Mouse (Mus musculus): Measurements from ENCODE around the gene Slc22a23. TPM values are rescaled to one million over a fixed set of nuclear protein-coding genes. Genes with fewer than 3 reads are reported as not detected.

Slc22a23 gene
- polyA plus RNA-seq, 1 experiment from 2014 or later, result 7.3 TPM

- H3K9me3 ChIP-seq (replicated peaks; ENCODE audit: control insufficient read depth, low read length), result no peaks in the 10 kb centered on the region; the same call in 1 of the 2 replicates
- no peak overlapping the region for H3K4me2 ChIP-seq
- H3K4me1 ChIP-seq (ENCODE audit: control insufficient read depth, insufficient read depth, low read length), result peaks cover 4% of the 10 kb centered on the region
- H3K36me3 ChIP-seq (ENCODE audit: control insufficient read depth, insufficient read depth, low read length), result no peaks in the 10 kb centered on the region
- no peak for ATAC-seq (replicated peaks; ENCODE audit: insufficient number of reproducible peaks, low FRiP score, low TSS enrichment)
- H3K27ac ChIP-seq (ENCODE audit: low read depth, low read length), result no peak overlapping the region
- H3K9ac ChIP-seq (ENCODE audit: low read depth, low read length), result no peak overlapping the region
- no peaks in the 10 kb centered on the region for H3K27me3 ChIP-seq (ENCODE audit: control insufficient read depth, insufficient read depth, low read length)
- WGBS (ENCODE audit: insufficient replicate concordance), result 73% methylated on average over 4 of the region's 4 CpGs
- no peak overlapping the region for H3K4me3 ChIP-seq (ENCODE audit: low read depth, low read length)
Measured at GRCm38 (mm10) chr13:34313033-34313491, 31.9 kb downstream of the Slc22a23 start.

DNA sequence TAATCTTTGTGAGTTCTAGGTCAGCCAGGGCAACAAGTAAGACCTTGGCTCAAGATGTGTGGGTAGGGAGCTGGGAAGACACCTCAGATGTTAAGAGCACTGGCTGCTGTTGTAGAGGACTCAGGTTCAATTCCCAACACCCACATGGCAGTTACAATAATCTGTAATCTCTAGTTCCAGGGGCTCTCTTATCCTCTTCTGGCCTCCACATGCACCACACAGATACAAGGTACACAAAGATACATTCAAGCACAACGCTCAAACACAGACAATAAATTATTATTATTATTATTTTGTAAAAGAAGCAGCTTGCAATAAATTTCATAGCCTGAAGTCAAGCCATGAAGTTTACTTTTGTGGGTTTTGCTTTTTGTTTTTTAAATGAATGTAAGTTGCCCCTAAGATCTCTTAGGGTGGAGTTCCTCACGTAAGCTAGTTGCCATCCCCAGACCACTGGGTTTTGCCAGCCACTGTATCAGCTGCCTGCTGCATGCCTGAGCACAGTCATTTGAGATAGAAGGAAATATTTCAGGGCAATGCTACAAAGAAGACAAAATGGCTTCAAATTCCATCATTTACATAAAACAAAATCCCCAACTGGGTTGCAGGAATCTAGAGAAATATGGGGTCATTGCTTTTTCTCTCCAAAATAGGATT lies 32.5 kb downstream of the Slc22a23 start:
- H3K27ac ChIP-seq (ENCODE audit: low read depth, low read length), result peak overlapping the region; percentile 22; the same call in 1 of the 2 replicates
- H3K4me2 ChIP-seq, result no peak overlapping the region
- H3K36me3 ChIP-seq (ENCODE audit: control insufficient read depth, insufficient read depth, low read length), result no peaks in the 10 kb centered on the region
- 74% methylated on average over 2 of the region's 2 CpGs for WGBS (ENCODE audit: insufficient replicate concordance)
- no peaks in the 10 kb centered on the region; the same call in 1 of the 2 replicates for H3K9me3 ChIP-seq (replicated peaks; ENCODE audit: control insufficient read depth, low read length)
- H3K4me1 ChIP-seq (ENCODE audit: control insufficient read depth, insufficient read depth, low read length), result peaks cover 4% of the 10 kb centered on the region
- no peak overlapping the region for H3K9ac ChIP-seq (ENCODE audit: low read depth, low read length)
- peak; percentile 65; the same call in 1 of the 2 replicates for ATAC-seq (replicated peaks; ENCODE audit: insufficient number of reproducible peaks, low FRiP score, low TSS enrichment)
- no peaks in the 10 kb centered on the region for H3K27me3 ChIP-seq (ENCODE audit: control insufficient read depth, insufficient read depth, low read length)
- H3K4me3 ChIP-seq (ENCODE audit: low read depth, low read length), result no peak overlapping the region

DNA sequence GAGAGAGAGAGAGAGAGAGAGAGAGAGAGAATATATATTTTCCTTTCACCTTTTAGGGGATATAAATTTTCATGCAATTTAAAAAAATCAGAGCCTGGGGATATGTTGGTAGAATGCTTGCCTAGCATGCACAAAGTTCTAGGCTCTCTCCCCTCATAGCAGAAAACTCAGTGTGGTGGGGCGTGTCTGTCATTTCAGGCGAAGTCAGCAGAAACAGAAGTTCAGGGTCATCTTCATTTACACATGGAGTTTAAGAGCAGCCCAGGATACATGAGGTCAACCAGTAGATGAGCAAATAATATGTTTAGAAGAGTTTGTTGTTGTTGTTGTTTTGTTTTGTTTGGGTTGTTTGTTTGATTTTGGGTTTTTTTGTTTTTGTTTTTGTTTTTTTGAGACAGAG lies 33.4 kb downstream of the Slc22a23 start:
- Histone ChIP-seq H3K4me2 (no peak overlapping the region), H3K4me3 (ENCODE audit: low read depth, low read length) (no peak overlapping the region), H3K4me1 (ENCODE audit: control insufficient read depth, insufficient read depth, low read length) (peaks cover 9% of the 10 kb centered on the region), H3K27me3 (ENCODE audit: control insufficient read depth, insufficient read depth, low read length) (no peaks in the 10 kb centered on the region), H3K27ac (ENCODE audit: low read depth, low read length) (peak overlapping the region; percentile 22; the same call in 1 of the 2 replicates), H3K9ac (ENCODE audit: low read depth, low read length) (no peak overlapping the region), H3K9me3 (replicated peaks; ENCODE audit: control insufficient read depth, low read length) (no peaks in the 10 kb centered on the region; the same call in 1 of the 2 replicates), H3K36me3 (ENCODE audit: control insufficient read depth, insufficient read depth, low read length) (no peaks in the 10 kb centered on the region)
- 70% methylated on average over 2 of the region's 2 CpGs for WGBS (ENCODE audit: insufficient replicate concordance)
- ATAC-seq (replicated peaks; ENCODE audit: insufficient number of reproducible peaks, low FRiP score, low TSS enrichment), result no peak

- Histone ChIP-seq H3K27ac (ENCODE audit: low read depth, low read length) (no peak overlapping the region), H3K36me3 (ENCODE audit: control insufficient read depth, insufficient read depth, low read length) (no peaks in the 10 kb centered on the region), H3K9me3 (replicated peaks; ENCODE audit: control insufficient read depth, low read length) (no peaks in the 10 kb centered on the region; the same call in 1 of the 2 replicates), H3K4me2 (no peak overlapping the region), H3K9ac (ENCODE audit: low read depth, low read length) (no peak overlapping the region), H3K4me3 (ENCODE audit: low read depth, low read length) (no peak overlapping the region), H3K27me3 (ENCODE audit: control insufficient read depth, insufficient read depth, low read length) (no peaks in the 10 kb centered on the region), H3K4me1 (ENCODE audit: control insufficient read depth, insufficient read depth, low read length) (peaks cover 6% of the 10 kb centered on the region)
- WGBS (ENCODE audit: insufficient replicate concordance), result 48% methylated on average over 3 of the region's 3 CpGs
- ATAC-seq (replicated peaks; ENCODE audit: insufficient number of reproducible peaks, low FRiP score, low TSS enrichment), result no peak
Measured at GRCm38 (mm10) chr13:34308604-34308927, 36.4 kb downstream of the Slc22a23 start.

- ATAC-seq (replicated peaks; ENCODE audit: insufficient number of reproducible peaks, low FRiP score, low TSS enrichment), result no peak
- Histone ChIP-seq H3K4me2 (no peak overlapping the region), H3K9me3 (replicated peaks; ENCODE audit: control insufficient read depth, low read length) (no peaks in the 10 kb centered on the region; the same call in 1 of the 2 replicates), H3K4me3 (ENCODE audit: low read depth, low read length) (no peak overlapping the region), H3K9ac (ENCODE audit: low read depth, low read length) (no peak overlapping the region), H3K27me3 (ENCODE audit: control insufficient read depth, insufficient read depth, low read length) (no peaks in the 10 kb centered on the region), H3K27ac (ENCODE audit: low read depth, low read length) (no peak overlapping the region), H3K4me1 (ENCODE audit: control insufficient read depth, insufficient read depth, low read length) (peaks cover 6% of the 10 kb centered on the region), H3K36me3 (ENCODE audit: control insufficient read depth, insufficient read depth, low read length) (no peaks in the 10 kb centered on the region)
- WGBS (ENCODE audit: insufficient replicate concordance), result 60% methylated on average over 7 of the region's 7 CpGs
Measured at GRCm38 (mm10) chr13:34307696-34308603, 37.0 kb downstream of the Slc22a23 start.

DNA sequence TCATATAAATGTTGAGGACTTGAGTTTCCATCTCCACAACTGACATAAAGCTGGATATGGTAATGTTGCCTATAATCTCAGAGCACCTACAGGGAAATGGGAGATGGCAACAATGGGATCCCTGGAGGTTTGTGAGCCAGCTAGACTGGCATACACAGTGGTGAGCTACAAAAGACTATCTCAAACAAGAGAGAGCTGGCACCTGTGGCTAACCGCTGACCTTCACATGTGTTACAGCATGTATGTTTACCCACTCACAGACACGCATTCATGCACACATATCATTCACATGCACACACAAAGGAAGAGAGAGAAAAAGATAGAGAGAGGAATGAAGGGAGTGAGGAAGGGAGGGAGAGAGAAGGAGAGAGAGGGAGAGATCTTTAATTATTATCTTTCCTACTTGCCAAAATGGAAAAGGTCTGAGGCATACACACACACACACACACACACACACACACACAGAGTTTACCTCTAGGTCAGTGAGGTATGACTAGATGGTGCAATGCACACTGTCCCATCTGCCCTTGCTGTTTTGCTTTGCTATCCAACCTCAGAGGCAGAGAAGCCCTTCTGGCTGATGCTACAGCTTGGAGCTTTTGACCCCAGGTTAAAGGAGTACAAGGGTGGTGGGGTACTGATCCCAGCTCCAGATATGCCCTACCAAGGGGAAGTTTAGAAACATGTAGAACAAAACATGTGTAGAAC lies 38.9 kb downstream of the Slc22a23 start:
- Histone ChIP-seq H3K4me3 (ENCODE audit: low read depth, low read length) (no peak overlapping the region), H3K4me2 (no peak overlapping the region), H3K4me1 (ENCODE audit: control insufficient read depth, insufficient read depth, low read length) (peaks cover 6% of the 10 kb centered on the region), H3K9me3 (replicated peaks; ENCODE audit: control insufficient read depth, low read length) (no peaks in the 10 kb centered on the region; the same call in 1 of the 2 replicates), H3K36me3 (ENCODE audit: control insufficient read depth, insufficient read depth, low read length) (no peaks in the 10 kb centered on the region), H3K9ac (ENCODE audit: low read depth, low read length) (no peak overlapping the region), H3K27me3 (ENCODE audit: control insufficient read depth, insufficient read depth, low read length) (no peaks in the 10 kb centered on the region), H3K27ac (ENCODE audit: low read depth, low read length) (no peak overlapping the region)
- ATAC-seq (replicated peaks; ENCODE audit: insufficient number of reproducible peaks, low FRiP score, low TSS enrichment), result no peak
- 96% methylated on average over 2 of the region's 2 CpGs for WGBS (ENCODE audit: insufficient replicate concordance)

DNA sequence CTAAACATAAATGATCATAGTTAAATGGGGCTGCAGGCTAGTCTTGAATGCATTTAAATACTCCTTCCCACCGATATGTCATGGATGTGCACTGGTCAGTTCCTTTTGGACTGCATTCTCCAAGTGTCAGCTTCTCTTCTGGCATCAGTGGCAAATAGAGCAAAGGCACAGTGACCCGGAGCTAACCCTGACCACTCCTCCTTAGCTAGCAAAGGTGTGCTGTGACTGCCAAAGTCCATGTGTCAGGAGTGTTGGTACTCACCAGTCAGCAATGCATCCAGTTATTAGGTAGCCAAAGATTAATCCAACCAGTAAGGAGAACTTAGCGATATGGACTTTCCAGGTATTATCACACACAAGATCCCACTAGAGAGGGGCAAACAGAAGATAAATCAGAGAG lies 40.1 kb downstream of the Slc22a23 start:
- ATAC-seq (replicated peaks; ENCODE audit: insufficient number of reproducible peaks, low FRiP score, low TSS enrichment), result no peak
- Histone ChIP-seq H3K27ac (ENCODE audit: low read depth, low read length) (no peak overlapping the region), H3K4me3 (ENCODE audit: low read depth, low read length) (no peak overlapping the region), H3K9ac (ENCODE audit: low read depth, low read length) (no peak overlapping the region), H3K9me3 (replicated peaks; ENCODE audit: control insufficient read depth, low read length) (no peaks in the 10 kb centered on the region; the same call in 1 of the 2 replicates), H3K36me3 (ENCODE audit: control insufficient read depth, insufficient read depth, low read length) (no peaks in the 10 kb centered on the region), H3K27me3 (ENCODE audit: control insufficient read depth, insufficient read depth, low read length) (no peaks in the 10 kb centered on the region), H3K4me2 (no peak overlapping the region), H3K4me1 (ENCODE audit: control insufficient read depth, insufficient read depth, low read length) (peaks cover 6% of the 10 kb centered on the region)
- WGBS (ENCODE audit: insufficient replicate concordance), result 84% methylated on average over 3 of the region's 3 CpGs

DNA sequence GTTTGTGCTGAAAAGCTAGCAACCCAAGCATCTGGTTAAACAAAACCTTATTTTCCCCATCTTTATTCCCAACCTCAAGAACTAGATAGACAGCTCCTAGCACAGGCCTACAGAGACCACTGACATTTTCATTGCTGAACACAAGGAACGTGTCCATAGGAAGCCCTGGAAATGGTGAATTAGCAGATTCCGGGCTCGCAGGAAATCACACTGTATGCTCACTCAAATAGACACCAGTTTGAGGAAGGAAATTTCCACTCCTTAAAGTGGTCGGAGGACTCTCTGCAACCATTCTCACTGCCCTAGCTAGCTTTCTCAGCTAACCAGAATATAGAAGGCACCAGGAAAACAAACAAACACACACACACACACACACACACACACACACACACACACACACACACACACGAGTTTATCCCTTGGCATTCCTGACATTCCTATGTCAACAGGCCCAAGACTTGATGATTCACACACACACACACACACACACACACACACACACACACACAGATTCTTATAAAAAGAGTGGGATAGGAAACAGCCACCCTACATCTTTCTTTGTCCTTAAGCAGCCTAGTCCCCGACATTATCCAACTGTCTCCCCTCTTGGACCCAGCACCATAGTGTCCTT lies 41.5 kb downstream of the Slc22a23 start:
- no peak overlapping the region for H3K9ac ChIP-seq (ENCODE audit: low read depth, low read length)
- no peaks in the 10 kb centered on the region for H3K36me3 ChIP-seq (ENCODE audit: control insufficient read depth, insufficient read depth, low read length)
- peaks cover 6% of the 10 kb centered on the region for H3K4me1 ChIP-seq (ENCODE audit: control insufficient read depth, insufficient read depth, low read length)
- no peak overlapping the region for H3K27ac ChIP-seq (ENCODE audit: low read depth, low read length)
- ATAC-seq (replicated peaks; ENCODE audit: insufficient number of reproducible peaks, low FRiP score, low TSS enrichment), result no peak
- 56% methylated on average over 6 of the region's 6 CpGs for WGBS (ENCODE audit: insufficient replicate concordance)
- no peaks in the 10 kb centered on the region for H3K9me3 ChIP-seq (replicated peaks; ENCODE audit: control insufficient read depth, low read length)
- H3K4me2 ChIP-seq, result no peak overlapping the region
- H3K4me3 ChIP-seq (ENCODE audit: low read depth, low read length), result no peak overlapping the region
- H3K27me3 ChIP-seq (ENCODE audit: control insufficient read depth, insufficient read depth, low read length), result no peaks in the 10 kb centered on the region
